Mouse (Mus musculus) cerebellum, postnatal 25 days (tissue): ENCODE data around the gene Ppp1r14b.

Experiments used
- DNase-seq, 2 experiments: peaks; one replicate each; pipeline ENCODE4 v3.0.0; 2021; ENCODE audit warnings: mixed read lengths in 2 of 2

Ppp1r14b gene

GRCm38 (mm10) chr19:6943709-6944108, 31.1 kb upstream of the Ppp1r14b start:
- no peak for DNase-seq

GRCm38 (mm10) chr19:6947742-6948141, 27.0 kb upstream of the Ppp1r14b start:
- DNase-seq: no peak

- peak; percentile 87 to 91 for DNase-seq
Observed at GRCm38 (mm10) chr19:6948186-6948585, 26.6 kb upstream of the Ppp1r14b start.

- no peak for DNase-seq
Observed at GRCm38 (mm10) chr19:6949532-6949931, 25.2 kb upstream of the Ppp1r14b start.

- DNase-seq: no peak
Observed at GRCm38 (mm10) chr19:6949951-6950350, 24.8 kb upstream of the Ppp1r14b start.

- peak; percentile 72 to 75 for DNase-seq
Observed at GRCm38 (mm10) chr19:6950613-6951153, 24.1 kb upstream of the Ppp1r14b start.

- peak; percentile 92 to 94 for DNase-seq
Observed at GRCm38 (mm10) chr19:6951381-6951968, 23.3 kb upstream of the Ppp1r14b start.

GRCm38 (mm10) chr19:6951994-6952711, 22.6 kb upstream of the Ppp1r14b start:
- peak; percentile 78 to 86 for DNase-seq

GRCm38 (mm10) chr19:6952712-6953037, 22.1 kb upstream of the Ppp1r14b start:
- DNase-seq: peak; percentile 34 to 51

- DNase-seq: peak; percentile 34 to 71
Observed at GRCm38 (mm10) chr19:6954046-6954445, 20.7 kb upstream of the Ppp1r14b start.

- DNase-seq: no peak
Observed at GRCm38 (mm10) chr19:6955424-6955823, 19.3 kb upstream of the Ppp1r14b start.

GRCm38 (mm10) chr19:6956461-6956860, 18.3 kb upstream of the Ppp1r14b start:
- DNase-seq: no peak

- peak in 1 of 2 experiments; percentile 39 for DNase-seq
Observed at GRCm38 (mm10) chr19:6968491-6969271, 6.1 kb upstream of the Ppp1r14b start.

GRCm38 (mm10) chr19:6969291-6969664, 5.5 kb upstream of the Ppp1r14b start:
- no peak for DNase-seq

GRCm38 (mm10) chr19:6969665-6970381, 4.9 kb upstream of the Ppp1r14b start:
- peak in 1 of 2 experiments; percentile 68 for DNase-seq

- no peak for DNase-seq
Observed at GRCm38 (mm10) chr19:6970460-6971085, 4.2 kb upstream of the Ppp1r14b start.

GRCm38 (mm10) chr19:6971644-6972043, 3.1 kb upstream of the Ppp1r14b start:
- no peak for DNase-seq

GRCm38 (mm10) chr19:6972247-6972917, 2.4 kb upstream of the Ppp1r14b start:
- no peak for DNase-seq

- DNase-seq: no peak
Observed at GRCm38 (mm10) chr19:6973581-6974190, 1.1 kb upstream of the Ppp1r14b start.

GRCm38 (mm10) chr19:6975537-6976521, 1.1 kb downstream of the Ppp1r14b start, which contains the start of gene Plcb3:
TSS of gene Plcb3 (minus strand) at chr19:6976470.
- peak; percentile 52 to 54 for DNase-seq
